Mouse (Mus musculus): ENCODE results near the gene Rnf121. TPM values are rescaled to one million over a fixed set of nuclear protein-coding genes. Genes with fewer than 3 reads are reported as not detected.
"Not testable (repeated sequence)": the region's sequence is repeated elsewhere in the genome, so short reads cannot be mapped to it uniquely, and the experiment has no call there.

The Rnf121 gene
- polyA plus RNA-seq, 1 experiment from 2014 or later, result 30.7 TPM

DNA sequence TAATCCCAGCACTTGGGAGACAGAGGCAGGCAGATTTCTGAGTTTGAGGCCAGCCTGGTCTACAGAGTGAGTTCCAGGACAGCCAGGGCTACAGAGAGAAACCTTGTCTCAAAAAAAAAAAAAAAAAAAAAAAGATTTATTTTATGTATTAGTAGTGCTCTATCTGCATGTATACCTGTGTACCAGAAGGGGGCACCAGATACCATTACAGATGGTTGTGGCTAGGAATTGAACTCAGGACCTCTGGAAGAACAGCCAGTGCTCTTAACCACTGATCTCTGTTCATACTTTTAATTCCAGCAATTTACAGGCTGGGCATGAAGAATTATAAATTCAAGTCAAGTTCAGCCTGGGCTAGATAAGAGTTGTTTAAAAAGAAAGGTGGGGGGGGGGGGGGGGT lies 16.7 kb downstream of the Rnf121 start:
- not testable (repeated sequence) for H3K4me2 ChIP-seq (ENCODE audit: low read length); DNase-seq; H3K9ac ChIP-seq (replicated peaks; ENCODE audit: low read length); H3K27ac ChIP-seq (replicated peaks; ENCODE audit: low read depth, low read length); H3K4me3 ChIP-seq (replicated peaks; ENCODE audit: low read depth, low read length); H3K27me3 ChIP-seq (ENCODE audit: control insufficient read depth, insufficient read depth, low read length); H3K4me1 ChIP-seq (ENCODE audit: control insufficient read depth, insufficient read depth, low read length); ATAC-seq (ENCODE audit: low FRiP score, low TSS enrichment); H3K9me3 ChIP-seq (ENCODE audit: control insufficient read depth, low read length)
- peaks cover 12% of the 10 kb centered on the region; the same call in 1 of the 2 replicates for H3K36me3 ChIP-seq (ENCODE audit: control insufficient read depth, insufficient read depth, low read length)

- H3K4me1 ChIP-seq (ENCODE audit: control insufficient read depth, insufficient read depth, low read length), result no peaks in the 10 kb centered on the region
- H3K9ac ChIP-seq (replicated peaks; ENCODE audit: low read length), result no peak overlapping the region
- no peak for DNase-seq
- peaks cover 44% of the 10 kb centered on the region for H3K36me3 ChIP-seq (ENCODE audit: control insufficient read depth, insufficient read depth, low read length)
- no peaks in the 10 kb centered on the region for H3K9me3 ChIP-seq (ENCODE audit: control insufficient read depth, low read length)
- no peak overlapping the region for H3K27ac ChIP-seq (replicated peaks; ENCODE audit: low read depth, low read length)
- H3K27me3 ChIP-seq (ENCODE audit: control insufficient read depth, insufficient read depth, low read length), result no peaks in the 10 kb centered on the region
- no peak overlapping the region for H3K4me3 ChIP-seq (replicated peaks; ENCODE audit: low read depth, low read length)
- ATAC-seq (ENCODE audit: low FRiP score, low TSS enrichment), result no peak
- WGBS, result 93% methylated on average over 2 of the region's 2 CpGs
- no peak overlapping the region for H3K4me2 ChIP-seq (ENCODE audit: low read length)
Observed at GRCm38 (mm10) chr7:102042314-102042713, 23.0 kb downstream of the Rnf121 start.

DNA sequence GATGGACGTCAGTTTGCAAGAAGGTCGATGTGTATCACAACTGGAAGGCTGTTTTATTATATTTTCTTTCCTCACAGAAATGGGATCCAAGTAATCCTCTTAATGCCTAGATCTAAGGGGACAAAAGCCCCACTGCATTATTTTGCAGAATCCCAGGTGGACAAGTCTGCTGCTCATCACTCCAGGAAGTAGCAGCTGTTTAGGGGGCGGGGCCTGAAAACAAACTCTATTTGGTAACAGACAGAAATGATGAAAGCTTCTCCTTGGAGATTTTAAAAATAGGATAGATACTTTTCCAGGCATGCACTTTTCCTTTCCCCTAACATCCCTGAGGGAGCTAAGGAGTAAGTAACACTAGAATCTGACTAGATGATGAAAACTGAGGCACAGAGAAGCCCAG lies 28.0 kb downstream of the Rnf121 start:
- DNase-seq (no peak), ATAC-seq (ENCODE audit: low FRiP score, low TSS enrichment) (no peak)
- no peaks in the 10 kb centered on the region for H3K4me1 ChIP-seq (ENCODE audit: control insufficient read depth, insufficient read depth, low read length)
- no peak overlapping the region for H3K4me2 ChIP-seq (ENCODE audit: low read length)
- no peak overlapping the region for H3K9ac ChIP-seq (replicated peaks; ENCODE audit: low read length)
- no peak overlapping the region for H3K27ac ChIP-seq (replicated peaks; ENCODE audit: low read depth, low read length)
- H3K36me3 ChIP-seq (ENCODE audit: control insufficient read depth, insufficient read depth, low read length), result peaks cover 84% of the 10 kb centered on the region
- H3K27me3 ChIP-seq (ENCODE audit: control insufficient read depth, insufficient read depth, low read length), result no peaks in the 10 kb centered on the region
- H3K9me3 ChIP-seq (ENCODE audit: control insufficient read depth, low read length), result no peaks in the 10 kb centered on the region
- 94% methylated on average over 3 of the region's 3 CpGs for WGBS
- no peak overlapping the region for H3K4me3 ChIP-seq (replicated peaks; ENCODE audit: low read depth, low read length)

- Histone ChIP-seq H3K4me1 (ENCODE audit: control insufficient read depth, insufficient read depth, low read length) (no peaks in the 10 kb centered on the region), H3K9me3 (ENCODE audit: control insufficient read depth, low read length) (no peaks in the 10 kb centered on the region), H3K27me3 (ENCODE audit: control insufficient read depth, insufficient read depth, low read length) (no peaks in the 10 kb centered on the region), H3K9ac (replicated peaks; ENCODE audit: low read length) (no peak overlapping the region), H3K4me3 (replicated peaks; ENCODE audit: low read depth, low read length) (no peak overlapping the region), H3K36me3 (ENCODE audit: control insufficient read depth, insufficient read depth, low read length) (peaks cover 87% of the 10 kb centered on the region), H3K4me2 (ENCODE audit: low read length) (no peak overlapping the region), H3K27ac (replicated peaks; ENCODE audit: low read depth, low read length) (no peak overlapping the region)
- DNase-seq, result no peak
- 95% methylated on average over 2 of the region's 2 CpGs for WGBS
- ATAC-seq (ENCODE audit: low FRiP score, low TSS enrichment), result no peak
Observed at GRCm38 (mm10) chr7:102035534-102035933, 29.7 kb downstream of the Rnf121 start.

GRCm38 (mm10) chr7:102034904-102035303 lies 30.4 kb downstream of the Rnf121 start:
- DNase-seq (no peak), ATAC-seq (ENCODE audit: low FRiP score, low TSS enrichment) (no peak)
- Histone ChIP-seq H3K9me3 (ENCODE audit: control insufficient read depth, low read length) (no peaks in the 10 kb centered on the region), H3K4me1 (ENCODE audit: control insufficient read depth, insufficient read depth, low read length) (no peaks in the 10 kb centered on the region), H3K27me3 (ENCODE audit: control insufficient read depth, insufficient read depth, low read length) (no peaks in the 10 kb centered on the region), H3K4me2 (ENCODE audit: low read length) (no peak overlapping the region), H3K9ac (replicated peaks; ENCODE audit: low read length) (no peak overlapping the region), H3K4me3 (replicated peaks; ENCODE audit: low read depth, low read length) (no peak overlapping the region), H3K27ac (replicated peaks; ENCODE audit: low read depth, low read length) (no peak overlapping the region), H3K36me3 (ENCODE audit: control insufficient read depth, insufficient read depth, low read length) (peaks cover 84% of the 10 kb centered on the region)
- WGBS, result 95% methylated on average over 1 of the region's 1 CpGs

GRCm38 (mm10) chr7:102025187-102026119 lies 39.8 kb downstream of the Rnf121 start:
- Histone ChIP-seq H3K9ac (replicated peaks; ENCODE audit: low read length) (no peak overlapping the region), H3K36me3 (ENCODE audit: control insufficient read depth, insufficient read depth, low read length) (peaks cover 74% of the 10 kb centered on the region), H3K9me3 (ENCODE audit: control insufficient read depth, low read length) (no peaks in the 10 kb centered on the region), H3K27me3 (ENCODE audit: control insufficient read depth, insufficient read depth, low read length) (no peaks in the 10 kb centered on the region), H3K4me3 (replicated peaks; ENCODE audit: low read depth, low read length) (no peak overlapping the region), H3K27ac (replicated peaks; ENCODE audit: low read depth, low read length) (no peak overlapping the region), H3K4me1 (ENCODE audit: control insufficient read depth, insufficient read depth, low read length) (no peaks in the 10 kb centered on the region), H3K4me2 (ENCODE audit: low read length) (no peak overlapping the region)
- WGBS, result 88% methylated on average over 2 of the region's 2 CpGs
- DNase-seq (no peak), ATAC-seq (ENCODE audit: low FRiP score, low TSS enrichment) (no peak)

GRCm38 (mm10) chr7:102023821-102024220 lies 41.4 kb downstream of the Rnf121 start:
- ATAC-seq (ENCODE audit: low FRiP score, low TSS enrichment) (no peak), DNase-seq (no peak)
- Histone ChIP-seq H3K9me3 (ENCODE audit: control insufficient read depth, low read length) (no peaks in the 10 kb centered on the region), H3K4me3 (replicated peaks; ENCODE audit: low read depth, low read length) (no peak overlapping the region), H3K9ac (replicated peaks; ENCODE audit: low read length) (no peak overlapping the region), H3K27ac (replicated peaks; ENCODE audit: low read depth, low read length) (no peak overlapping the region), H3K4me1 (ENCODE audit: control insufficient read depth, insufficient read depth, low read length) (no peaks in the 10 kb centered on the region), H3K27me3 (ENCODE audit: control insufficient read depth, insufficient read depth, low read length) (no peaks in the 10 kb centered on the region), H3K36me3 (ENCODE audit: control insufficient read depth, insufficient read depth, low read length) (peaks cover 79% of the 10 kb centered on the region), H3K4me2 (ENCODE audit: low read length) (no peak overlapping the region)
- WGBS, result 97% methylated on average over 9 of the region's 9 CpGs

GRCm38 (mm10) chr7:102020934-102021333 lies 44.3 kb downstream of the Rnf121 start:
- H3K27me3 ChIP-seq (ENCODE audit: control insufficient read depth, insufficient read depth, low read length); DNase-seq; ATAC-seq (ENCODE audit: low FRiP score, low TSS enrichment); H3K9ac ChIP-seq (replicated peaks; ENCODE audit: low read length); H3K4me3 ChIP-seq (replicated peaks; ENCODE audit: low read depth, low read length); H3K4me1 ChIP-seq (ENCODE audit: control insufficient read depth, insufficient read depth, low read length); H3K27ac ChIP-seq (replicated peaks; ENCODE audit: low read depth, low read length); H3K4me2 ChIP-seq (ENCODE audit: low read length); H3K9me3 ChIP-seq (ENCODE audit: control insufficient read depth, low read length): not testable (repeated sequence)
- 86% methylated on average over 2 of the region's 2 CpGs for WGBS
- H3K36me3 ChIP-seq (ENCODE audit: control insufficient read depth, insufficient read depth, low read length), result peaks cover 81% of the 10 kb centered on the region

GRCm38 (mm10) chr7:102019362-102019761 lies 45.9 kb downstream of the Rnf121 start:
- H3K36me3 ChIP-seq (ENCODE audit: control insufficient read depth, insufficient read depth, low read length), result peaks cover 89% of the 10 kb centered on the region
- no peak overlapping the region for H3K9ac ChIP-seq (replicated peaks; ENCODE audit: low read length)
- no peaks in the 10 kb centered on the region for H3K4me1 ChIP-seq (ENCODE audit: control insufficient read depth, insufficient read depth, low read length)
- DNase-seq, result no peak
- ATAC-seq (ENCODE audit: low FRiP score, low TSS enrichment), result no peak
- no peaks in the 10 kb centered on the region for H3K27me3 ChIP-seq (ENCODE audit: control insufficient read depth, insufficient read depth, low read length)
- H3K4me3 ChIP-seq (replicated peaks; ENCODE audit: low read depth, low read length), result no peak overlapping the region
- H3K27ac ChIP-seq (replicated peaks; ENCODE audit: low read depth, low read length), result no peak overlapping the region
- WGBS, result 73% methylated on average over 3 of the region's 3 CpGs
- no peak overlapping the region for H3K4me2 ChIP-seq (ENCODE audit: low read length)
- no peaks in the 10 kb centered on the region for H3K9me3 ChIP-seq (ENCODE audit: control insufficient read depth, low read length)
